11 mouse cellular contexts compared by ENCODE assay signal in genomic region chr11:82139492-82140094, GRCm38 (mm10). TPM values are rescaled to one million over a fixed set of nuclear protein-coding genes. Genes with fewer than 3 reads are reported as not detected.
DNase-seq lines count a peak whose midpoint lies in the region; ATAC-seq and TF ChIP-seq lines count a peak whose summit lies in the region.
"Had no signal": no experiment of that assay in that cellular context is flagged by ENCODE, and none has a peak within 500 bp of the region (broad histone marks: within the 10 kb centered on the region; RNA-seq: fewer than 3 reads in every experiment).

No protein-coding gene starts in this region.

- no peak overlapping the region for H3K4me2 ChIP-seq in kidney, embryonic 16.5 days (replicated peaks; ENCODE audit: low read depth, low read length)
- H3K4me2 ChIP-seq: hindbrain, embryonic 15.5 days; liver, embryonic 15.5 days had no signal

- H3K9me3 ChIP-seq in kidney, embryonic 16.5 days (ENCODE audit: low read length), result no peaks in the 10 kb centered on the region
- H3K9me3 ChIP-seq: hindbrain, embryonic 15.5 days; liver, embryonic 15.5 days had no signal

- WGBS in kidney, embryonic 16.5 days, result 20% methylated on average over 7 of the region's 7 CpGs
- 71% methylated on average over 7 of the region's 7 CpGs for whole genome bisulfite sequencing in cerebellum, adult 2 months

- H3K36me3 ChIP-seq in kidney, embryonic 16.5 days (ENCODE audit: insufficient read depth, low read length), result no peaks in the 10 kb centered on the region
- H3K36me3 ChIP-seq: hindbrain, embryonic 15.5 days; liver, embryonic 15.5 days had no signal

- no peak for DNase-seq in kidney, postnatal 25 days
- DNase-seq in brain, embryonic 14.5 days (ENCODE audit: low read depth), result peak; percentile 15
- DNase-seq in mesoderm, embryonic 11.5 days (ENCODE audit: low read depth, low spot score), result peak; percentile 59
- no peak for DNase-seq in cerebellum, adult 2 months
- no peak for DNase-seq in adrenal gland, adult 8-10 months
- no peak for DNase-seq in urinary bladder, postnatal 10 days (ENCODE audit: low spot score)
- DNase-seq: cerebellum, postnatal 36 days had no signal

- H3K27me3 ChIP-seq in kidney, embryonic 16.5 days (ENCODE audit: insufficient read depth, low read length), result no peaks in the 10 kb centered on the region
- no peaks in the 10 kb centered on the region; the same call in 1 of the 2 replicates for H3K27me3 ChIP-seq in cerebellum, adult 2 months (ENCODE audit: control insufficient read depth, insufficient read depth, low read length)
- H3K27me3 ChIP-seq: hindbrain, embryonic 15.5 days; liver, embryonic 15.5 days had no signal

- no peak overlapping the region for H3K9ac ChIP-seq in kidney, embryonic 16.5 days (replicated peaks; ENCODE audit: low read length)
- H3K9ac ChIP-seq: hindbrain, embryonic 15.5 days; liver, embryonic 15.5 days had no signal

- H3K4me1 ChIP-seq in kidney, embryonic 16.5 days (ENCODE audit: insufficient read depth, low read length), result peaks cover 15% of the 10 kb centered on the region
- H3K4me1 ChIP-seq in cerebellum, adult 2 months (ENCODE audit: control insufficient read depth, insufficient read depth, low read length), result no peaks in the 10 kb centered on the region
- H3K4me1 ChIP-seq: hindbrain, embryonic 15.5 days; liver, embryonic 15.5 days had no signal

- no peak for TF ChIP-seq POLR2A in brain, embryonic 14.5 days (IDR thresholded peaks at IDR 0.05; ENCODE audit: borderline replicate concordance, extremely low read depth, insufficient read depth, insufficient read length, poor library complexity, severe bottlenecking)
- no peak for TF ChIP-seq POLR2A in cerebellum, adult 2 months (IDR thresholded peaks at IDR 0.05; ENCODE audit: borderline replicate concordance, insufficient read depth, low read length)

- H3K4me3 ChIP-seq in kidney, embryonic 16.5 days (ENCODE audit: low read length), result no peak overlapping the region
- H3K4me3 ChIP-seq in cerebellum, adult 2 months (replicated peaks; ENCODE audit: insufficient read depth, low read depth, low read length), result no peak overlapping the region
- H3K4me3 ChIP-seq: hindbrain, embryonic 15.5 days; liver, embryonic 15.5 days had no signal

- peak overlapping the region; percentile 76 for H3K27ac ChIP-seq in kidney, embryonic 16.5 days (ENCODE audit: low read length)
- H3K27ac ChIP-seq in cerebellum, adult 2 months (ENCODE audit: insufficient read depth, low read length), result no peak overlapping the region
- H3K27ac ChIP-seq: hindbrain, embryonic 15.5 days; liver, embryonic 15.5 days had no signal

- ATAC-seq in kidney, embryonic 16.5 days (ENCODE audit: low FRiP score, low TSS enrichment), result peak; percentile 79
- peak; percentile 97 for ATAC-seq in granulocyte monocyte progenitor cell, adult 5-6 weeks (replicated peaks; ENCODE audit: poor library complexity, severe bottlenecking)

- TF ChIP-seq CTCF in brain, embryonic 14.5 days (IDR thresholded peaks at IDR 0.05; ENCODE audit: borderline replicate concordance, extremely low read depth, insufficient read depth, insufficient read length), result no peak
- TF ChIP-seq CTCF in cerebellum, adult 2 months (IDR thresholded peaks at IDR 0.05; ENCODE audit: borderline replicate concordance, insufficient read depth, low read depth, low read length), result no peak

RNA-seq across cellular contexts. Expression of gene Ccl8, which starts 24.6 kb away (rescaled TPM):
- polyA plus RNA-seq in kidney, embryonic 16.5 days (2015; fragmentation: Nextera tagmentation; extraction: Ambion mirVana), result not detected in 2 replicates
- polyA plus RNA-seq in brain, embryonic 14.5 days (2012; rRNA removed), result not detected in 2 replicates
- total RNA-seq in granulocyte monocyte progenitor cell, adult 5-6 weeks (2014; fragmentation: Nextera tagmentation), result not detected in 2 replicates
- not detected in 2 replicates for total RNA-seq in granulocyte monocyte progenitor cell, adult 5-6 weeks (2017)
- polyA plus RNA-seq in cerebellum, adult 2 months (2012; rRNA removed), result not detected in 2 replicates
- 1 to 10 TPM in 1 of 4 experiments, not detected in 3; 1.7 TPM for total RNA-seq in adrenal gland, adult 8-10 months (2022)
- polyA plus RNA-seq: hindbrain, embryonic 15.5 days; liver, embryonic 15.5 days had no signal

RNA-seq across cellular contexts. Expression of gene Ccl12, which starts 37.9 kb away (rescaled TPM):
- polyA plus RNA-seq in kidney, embryonic 16.5 days (2015; fragmentation: Nextera tagmentation; extraction: Ambion mirVana), result 2.2 and 2.3 TPM in 2 replicates
- polyA plus RNA-seq in brain, embryonic 14.5 days (2012; rRNA removed), result 1.1 and 1.3 TPM in 2 replicates
- not detected in 2 replicates for total RNA-seq in granulocyte monocyte progenitor cell, adult 5-6 weeks (2014; fragmentation: Nextera tagmentation)
- total RNA-seq in granulocyte monocyte progenitor cell, adult 5-6 weeks (2017), result not detected in 2 replicates
- 1.3 TPM in 2 replicates for polyA plus RNA-seq in cerebellum, adult 2 months (2012; rRNA removed)
- total RNA-seq in adrenal gland, adult 8-10 months (2022), result under 1 TPM in 1 of 4 experiments, not detected in 3; 0.52 TPM

Comparison
In these comparisons a context has a peak if more than half of its experiments do, and no peak if none do; other contexts are left out.
1. DNase-seq: peak in brain, embryonic 14.5 days (single experiment) and mesoderm, embryonic 11.5 days (single experiment); none in kidney, postnatal 25 days (0 of 2), cerebellum, adult 2 months (0 of 2), adrenal gland, adult 8-10 months (single experiment) and urinary bladder, postnatal 10 days (single experiment).